Mouse (Mus musculus) liver, embryonic 11.5 days (tissue): Measurements from ENCODE around the gene Oxsr1. TPM values are rescaled to one million over a fixed set of nuclear protein-coding genes. Genes with fewer than 3 reads are reported as not detected.
"Not testable (repeated sequence)": the region's sequence is repeated elsewhere in the genome, so short reads cannot be mapped to it uniquely, and the experiment has no call there.

Source experiments
- ATAC-seq: fragments of 200-750 bp; cut with Nextera tagmentation; replicated peaks from 2 replicates; pipeline ENCODE4 v1.8.0; 2017; ENCODE audit warnings: moderate number of reproducible peaks, mild to moderate bottlenecking, moderate TSS enrichment, moderate library complexity; ENCODE audit not compliant: low FRiP score
- DNase-seq: peaks from one replicate; pipeline ENCODE4 v3.0.0-alpha.2; 2017; ENCODE audit warnings: low spot score
- H3K27ac ChIP-seq: fragments of 300-500 bp; sonication (generic); 2 replicates; pipeline ENCODE4 v1.5.1; 2014; ENCODE audit warnings: mild to moderate bottlenecking, low read depth, low read length, control low read depth
- H3K27me3 ChIP-seq: fragments of 300-500 bp; sonication (generic); replicated peaks from 2 replicates; pipeline ENCODE4 v1.6.1; 2014; ENCODE audit warnings: low read length, mixed read lengths; ENCODE audit not compliant: control insufficient read depth, insufficient read depth
- H3K36me3 ChIP-seq: fragments of 300-500 bp; sonication (generic); 2 replicates; pipeline ENCODE4 v1.6.1; 2014; ENCODE audit warnings: mild to moderate bottlenecking, low read length, moderate library complexity, mixed read lengths; ENCODE audit not compliant: control insufficient read depth, insufficient read depth
- H3K4me1 ChIP-seq: fragments of 300-500 bp; sonication (generic); replicated peaks from 2 replicates; pipeline ENCODE4 v1.6.1; 2014; ENCODE audit warnings: low read length, mixed read lengths; ENCODE audit not compliant: control insufficient read depth, insufficient read depth
- H3K4me2 ChIP-seq: fragments of 300-500 bp; sonication (generic); 2 replicates; pipeline ENCODE4 v1.6.1; 2014; ENCODE audit warnings: mild to moderate bottlenecking, control low read depth, moderate library complexity
- H3K4me3 ChIP-seq: fragments of 300-500 bp; sonication (generic); 2 replicates; pipeline ENCODE4 v1.5.1; 2014; ENCODE audit warnings: low read depth, low read length, control low read depth
- H3K9ac ChIP-seq: fragments of 300-500 bp; sonication (generic); 2 replicates; pipeline ENCODE4 v1.6.1; 2014; ENCODE audit warnings: low read depth, low read length, control low read depth
- H3K9me3 ChIP-seq: fragments of 300-500 bp; sonication (generic); 2 replicates; pipeline ENCODE4 v1.6.1; 2016; ENCODE audit warnings: low read length, inconsistent platforms, mixed read lengths; ENCODE audit not compliant: control insufficient read depth
- WGBS: fragments of 180-500 bp; shearing (Covaris S2); extraction: QIAGEN DNeasy Blood & Tissue Kit; methylation state at CpG from one replicate; pipeline ENCODE4 v1.1.7; 2014; 5-methylcytosine and 5-hydroxymethylcytosine counted together
- polyA plus RNA-seq: library from polyadenylated mRNA; unstranded; fragments of >200 nt; fragmentation: Nextera tagmentation; extraction: Ambion mirVana; gene quantifications from 2 replicates; pipeline ENCODE4 v1.2.1, GENCODE M21; 2014

Oxsr1 gene
- polyA plus RNA-seq, 1 experiment from 2014 or later = 14.2 TPM

DNA sequence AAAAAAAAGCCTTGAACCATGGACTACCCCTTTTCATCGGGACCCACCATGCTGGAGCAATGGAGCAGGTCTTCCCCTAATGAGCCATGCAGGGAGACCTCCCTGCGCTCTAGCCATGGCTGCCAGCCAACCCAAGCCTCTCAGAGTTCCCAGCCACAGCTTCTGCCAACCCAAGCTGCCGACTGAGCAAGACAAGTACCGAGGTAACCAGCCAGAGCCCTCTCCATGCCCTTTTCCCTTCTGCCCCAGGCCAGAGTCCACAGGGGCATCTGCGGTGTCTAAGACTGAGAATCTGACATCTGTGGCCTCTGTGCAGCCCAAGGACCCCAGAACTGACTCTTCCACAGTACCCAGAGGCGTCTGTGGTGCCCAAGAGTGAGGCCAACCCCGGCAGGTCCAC is 45.9 kb downstream of the Oxsr1 start:
- Histone ChIP-seq H3K4me1 (no peaks in the 10 kb centered on the region), H3K4me3 (no peak overlapping the region), H3K36me3 (0 out of 2 replicates have a peak, but pooled peaks cover 5% of the 10 kb centered on the region), H3K9ac (no peak overlapping the region), H3K27me3 (no peaks in the 10 kb centered on the region), H3K27ac (no peak overlapping the region), H3K9me3 (no peaks in the 10 kb centered on the region), H3K4me2 (no peak overlapping the region)
- ATAC-seq (no peak), DNase-seq (no peak)
- WGBS = 84% methylated on average over 7 of the region's 7 CpGs

GRCm38 (mm10) chr9:119274814-119275213 is 47.4 kb downstream of the Oxsr1 start:
- not testable (repeated sequence) for H3K9ac ChIP-seq, ATAC-seq, H3K4me3 ChIP-seq, H3K4me2 ChIP-seq, H3K27ac ChIP-seq, H3K27me3 ChIP-seq, H3K9me3 ChIP-seq, DNase-seq, H3K36me3 ChIP-seq, H3K4me1 ChIP-seq
- WGBS = 95% methylated on average over 5 of the region's 5 CpGs

GRCm38 (mm10) chr9:119271496-119271895 is 50.7 kb downstream of the Oxsr1 start:
- Histone ChIP-seq H3K4me1 (no peaks in the 10 kb centered on the region), H3K36me3 (peaks cover 9% of the 10 kb centered on the region; the same call in 1 of the 2 replicates), H3K9me3 (no peaks in the 10 kb centered on the region), H3K4me3 (no peak overlapping the region), H3K4me2 (no peak overlapping the region), H3K27ac (no peak overlapping the region), H3K27me3 (no peaks in the 10 kb centered on the region), H3K9ac (no peak overlapping the region)
- DNase-seq (peak; percentile 22), ATAC-seq (no peak)
- 92% methylated on average over 4 of the region's 4 CpGs for WGBS

- Histone ChIP-seq H3K4me1 (no peaks in the 10 kb centered on the region), H3K4me2 (no peak overlapping the region), H3K27ac (no peak overlapping the region), H3K9me3 (no peaks in the 10 kb centered on the region), H3K36me3 (peaks cover 12% of the 10 kb centered on the region), H3K4me3 (no peak overlapping the region), H3K9ac (no peak overlapping the region), H3K27me3 (no peaks in the 10 kb centered on the region)
- ATAC-seq = no peak
- whole genome bisulfite sequencing = 90% methylated on average over 11 of the region's 11 CpGs
- no peak for DNase-seq
Measured at GRCm38 (mm10) chr9:119268588-119269145, 53.6 kb downstream of the Oxsr1 start.

GRCm38 (mm10) chr9:119268120-119268519 is 54.1 kb downstream of the Oxsr1 start:
- WGBS = 92% methylated on average over 6 of the region's 6 CpGs
- Histone ChIP-seq H3K27me3 (no peaks in the 10 kb centered on the region), H3K9me3 (no peaks in the 10 kb centered on the region), H3K9ac (no peak overlapping the region), H3K4me3 (no peak overlapping the region), H3K4me1 (no peaks in the 10 kb centered on the region), H3K27ac (no peak overlapping the region), H3K36me3 (peaks cover 13% of the 10 kb centered on the region), H3K4me2 (no peak overlapping the region)
- no peak for ATAC-seq
- DNase-seq = no peak

GRCm38 (mm10) chr9:119266121-119266395 is 56.2 kb downstream of the Oxsr1 start:
- peaks cover 16% of the 10 kb centered on the region for H3K36me3 ChIP-seq
- H3K9me3 ChIP-seq, ATAC-seq, DNase-seq, H3K4me3 ChIP-seq, H3K9ac ChIP-seq, H3K27me3 ChIP-seq, H3K4me1 ChIP-seq, H3K27ac ChIP-seq, H3K4me2 ChIP-seq: not testable (repeated sequence)
- 89% methylated on average over 5 of the region's 5 CpGs for WGBS

- not testable (repeated sequence) for H3K27ac ChIP-seq, H3K9ac ChIP-seq, DNase-seq, H3K9me3 ChIP-seq, H3K4me1 ChIP-seq, H3K27me3 ChIP-seq, H3K4me2 ChIP-seq, ATAC-seq, H3K4me3 ChIP-seq
- 74% methylated on average over 1 of the region's 1 CpGs for WGBS
- H3K36me3 ChIP-seq = peaks cover 16% of the 10 kb centered on the region
Measured at GRCm38 (mm10) chr9:119265373-119266120, 56.7 kb downstream of the Oxsr1 start.

DNA sequence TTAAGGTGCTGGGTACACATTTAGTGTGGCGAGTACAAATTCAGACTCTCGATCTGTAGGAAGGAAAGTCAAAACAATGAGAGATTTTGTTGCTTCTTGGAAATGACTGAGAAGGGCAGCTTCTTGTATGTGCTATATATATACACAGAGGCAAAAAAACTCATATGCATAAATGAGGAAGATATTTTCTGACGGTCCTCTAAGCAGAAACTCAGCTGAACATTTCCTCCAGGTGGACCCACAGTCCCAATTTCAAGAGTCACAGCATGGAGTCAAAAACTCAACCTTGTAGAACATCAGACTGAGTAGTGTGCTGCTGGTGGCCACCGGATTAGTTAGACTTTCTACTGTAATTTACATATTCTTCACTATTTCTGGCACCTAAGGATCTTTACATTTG is 59.2 kb downstream of the Oxsr1 start:
- no peak overlapping the region for H3K4me3 ChIP-seq
- H3K36me3 ChIP-seq = peaks cover 12% of the 10 kb centered on the region
- no peaks in the 10 kb centered on the region for H3K9me3 ChIP-seq
- H3K27ac ChIP-seq = no peak overlapping the region
- ATAC-seq (no peak), DNase-seq (no peak)
- no peaks in the 10 kb centered on the region for H3K4me1 ChIP-seq
- H3K4me2 ChIP-seq = no peak overlapping the region
- no peaks in the 10 kb centered on the region for H3K27me3 ChIP-seq
- H3K9ac ChIP-seq = no peak overlapping the region
- WGBS = 85% methylated on average over 4 of the region's 4 CpGs

GRCm38 (mm10) chr9:119260825-119261224 is 61.4 kb downstream of the Oxsr1 start:
- Histone ChIP-seq H3K9ac (no peak overlapping the region), H3K36me3 (peaks cover 10% of the 10 kb centered on the region), H3K27me3 (no peaks in the 10 kb centered on the region), H3K9me3 (no peaks in the 10 kb centered on the region), H3K4me1 (no peaks in the 10 kb centered on the region), H3K27ac (no peak overlapping the region), H3K4me3 (no peak overlapping the region), H3K4me2 (no peak overlapping the region)
- DNase-seq (no peak), ATAC-seq (no peak)
- 97% methylated on average over 2 of the region's 2 CpGs for WGBS
